Mouse (Mus musculus) layer of hippocampus, adult 9-11 months (tissue): ENCODE data around the gene Tm4sf5.
"Not testable (repeated sequence)": the region's sequence is repeated elsewhere in the genome, so short reads cannot be mapped to it uniquely, and the experiment has no call there.

Source experiments
- DNase-seq: peaks from one replicate; pipeline ENCODE4 v3.0.0; 2022

The Tm4sf5 gene

DNA sequence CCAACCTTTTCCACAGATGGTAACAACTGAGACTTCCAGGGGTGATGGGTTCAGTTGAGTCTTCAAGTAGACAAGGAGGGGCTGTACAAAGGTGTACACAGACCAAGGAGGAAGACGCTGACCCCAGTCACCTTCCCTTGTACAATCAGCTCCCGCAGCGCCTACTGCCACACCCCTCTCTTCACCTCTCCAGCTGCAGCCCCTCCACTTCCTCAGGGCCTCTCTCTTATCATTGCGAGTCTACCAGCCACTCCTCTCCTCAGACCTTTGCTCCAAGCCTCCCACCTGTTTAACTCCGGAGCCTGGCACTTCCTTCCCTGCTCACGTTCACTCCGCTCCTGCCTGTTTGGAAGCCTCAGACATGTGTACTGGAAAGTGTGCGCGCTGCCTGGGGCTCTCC lies at the start of gene Tm4sf5:
Gene Tm4sf5, plus strand, starts transcription at position 275 of the 400 bp plus-strand sequence.
- DNase-seq: no peak

DNA sequence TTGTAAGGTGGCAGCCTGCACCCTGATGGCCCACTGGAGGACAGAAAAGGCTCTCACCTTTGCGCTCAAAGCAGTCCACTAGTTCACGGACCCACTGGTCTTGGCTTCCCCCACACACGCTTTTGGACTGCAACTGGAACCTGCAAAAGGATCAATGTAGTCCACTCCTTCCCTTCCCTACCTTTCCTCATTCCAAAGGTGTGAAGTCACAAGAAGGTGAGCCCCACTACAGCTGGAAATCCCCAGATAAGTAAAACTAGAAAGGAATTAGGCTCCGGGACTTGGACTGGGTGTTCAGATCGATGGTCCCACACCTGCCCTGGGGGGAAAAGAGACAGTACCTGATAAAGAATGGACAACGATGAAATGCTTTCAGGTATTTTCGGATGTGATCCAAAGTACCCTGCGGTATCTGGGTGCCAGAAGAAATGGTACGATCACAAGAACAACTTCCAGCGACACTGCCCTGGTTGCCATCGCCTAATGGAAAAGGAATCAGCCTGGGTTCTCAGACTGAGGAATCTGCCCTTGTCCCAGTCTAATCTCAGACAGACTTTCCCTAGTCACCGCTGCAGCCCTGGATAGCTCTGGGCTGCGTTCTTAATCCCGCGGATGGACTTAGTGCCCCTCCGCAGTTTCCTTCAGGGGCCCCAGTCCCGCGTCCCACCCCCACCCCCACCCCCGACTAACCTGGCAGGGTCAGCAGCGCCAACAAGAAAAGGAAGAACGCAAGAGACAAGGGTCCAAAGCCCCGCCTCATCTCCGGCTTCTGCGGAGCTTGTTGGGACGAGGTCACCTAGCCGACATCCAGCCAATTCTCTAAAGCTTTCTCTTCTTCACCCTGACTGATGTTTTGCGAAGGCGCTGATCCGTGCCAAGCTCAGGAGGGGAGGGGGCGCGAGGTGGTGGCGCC lies 46.1 kb upstream of the Tm4sf5 start, which contains the start of gene Zmynd15:
Gene Zmynd15, plus strand, starts transcription at position 746 of the 913 bp plus-strand sequence.
- no peak for DNase-seq

DNA sequence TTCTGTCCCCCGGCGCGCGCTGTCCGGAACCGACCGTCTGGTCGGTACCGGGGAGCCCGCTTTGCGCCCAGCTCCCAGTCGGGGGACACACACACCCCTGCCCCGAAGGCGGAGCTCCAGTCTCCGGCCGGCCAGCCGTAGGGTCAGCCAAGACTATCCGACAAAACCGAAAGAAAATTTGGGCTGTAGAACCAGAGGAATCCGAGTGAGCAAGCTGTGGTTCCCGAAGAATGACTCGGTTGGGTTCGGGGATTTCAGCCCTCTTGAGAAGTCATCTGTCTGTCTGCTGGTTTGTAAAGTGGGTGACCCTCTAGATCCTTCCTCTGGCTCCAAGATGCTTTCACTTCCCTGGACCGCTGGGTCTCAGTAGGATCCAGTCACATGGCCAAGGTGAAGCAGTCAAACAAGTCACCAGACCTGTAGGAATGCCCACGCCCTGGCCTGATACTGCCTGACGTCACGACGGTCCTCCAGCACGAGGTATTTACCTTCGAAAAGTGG lies 45.4 kb upstream of the Tm4sf5 start, which contains the start of gene Cxcl16:
Gene Cxcl16, minus strand, starts transcription at position 384 of the 501 bp plus-strand sequence.
- DNase-seq: no peak

DNA sequence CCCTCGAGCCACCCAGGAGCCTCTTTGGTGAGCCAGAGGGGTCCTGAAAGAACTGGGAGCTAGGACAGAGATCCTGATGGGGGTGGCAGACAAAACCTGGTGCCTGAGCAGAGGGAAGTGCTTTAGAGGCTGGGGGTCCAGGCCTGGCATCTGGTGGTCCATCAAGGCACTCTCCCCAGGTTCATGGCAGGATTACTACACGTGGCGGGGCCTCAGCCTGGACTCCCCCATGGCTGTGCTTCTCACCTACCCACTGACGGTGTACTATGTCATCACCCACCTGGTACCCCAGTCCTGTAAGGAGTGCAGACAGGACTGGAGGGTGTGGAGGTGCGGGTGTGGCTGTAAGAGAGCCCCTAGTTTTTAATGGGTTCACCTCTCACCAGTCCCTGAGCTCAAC lies 41.1 kb upstream of the Tm4sf5 start:
- no peak for DNase-seq

DNA sequence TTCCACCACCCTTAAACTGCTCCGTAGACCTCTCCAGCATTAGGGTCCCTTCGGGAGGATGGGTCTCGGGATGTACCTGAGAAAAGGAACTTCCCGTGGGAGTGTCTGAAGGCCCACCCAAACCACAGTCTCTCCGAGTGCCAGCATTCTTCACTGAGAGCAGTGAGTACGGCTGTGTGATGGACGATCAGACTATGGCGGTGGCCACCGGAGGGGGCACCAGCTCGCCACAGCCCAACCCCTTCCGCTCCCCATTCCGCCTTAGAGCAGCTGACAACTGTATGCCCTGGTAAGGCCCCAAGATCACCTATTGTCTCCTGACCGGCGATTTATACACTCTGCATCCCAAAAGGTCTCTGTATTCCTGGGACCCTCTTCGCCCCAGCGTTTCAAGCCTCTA lies 39.8 kb upstream of the Tm4sf5 start:
- no peak for DNase-seq

DNA sequence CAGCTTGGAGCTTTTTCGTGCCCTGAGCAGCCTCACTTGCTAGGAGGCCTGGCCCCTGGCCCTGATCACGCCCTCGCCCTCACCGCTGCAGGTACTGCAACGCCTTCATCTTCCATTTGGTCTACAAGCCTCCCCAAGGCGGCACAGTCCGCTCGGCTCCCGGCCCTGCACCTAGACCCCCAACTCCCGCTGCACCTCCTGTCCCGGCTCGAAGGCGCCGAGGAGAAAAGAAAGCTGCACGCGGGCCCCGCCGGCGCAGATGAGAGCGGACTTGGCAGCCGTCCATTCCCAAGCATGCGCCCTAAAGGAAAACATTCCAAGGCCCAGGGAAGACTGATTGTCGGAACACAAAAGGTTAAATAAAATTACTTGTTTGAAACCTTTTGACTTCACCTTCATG lies 39.2 kb upstream of the Tm4sf5 start:
- DNase-seq: no peak

DNA sequence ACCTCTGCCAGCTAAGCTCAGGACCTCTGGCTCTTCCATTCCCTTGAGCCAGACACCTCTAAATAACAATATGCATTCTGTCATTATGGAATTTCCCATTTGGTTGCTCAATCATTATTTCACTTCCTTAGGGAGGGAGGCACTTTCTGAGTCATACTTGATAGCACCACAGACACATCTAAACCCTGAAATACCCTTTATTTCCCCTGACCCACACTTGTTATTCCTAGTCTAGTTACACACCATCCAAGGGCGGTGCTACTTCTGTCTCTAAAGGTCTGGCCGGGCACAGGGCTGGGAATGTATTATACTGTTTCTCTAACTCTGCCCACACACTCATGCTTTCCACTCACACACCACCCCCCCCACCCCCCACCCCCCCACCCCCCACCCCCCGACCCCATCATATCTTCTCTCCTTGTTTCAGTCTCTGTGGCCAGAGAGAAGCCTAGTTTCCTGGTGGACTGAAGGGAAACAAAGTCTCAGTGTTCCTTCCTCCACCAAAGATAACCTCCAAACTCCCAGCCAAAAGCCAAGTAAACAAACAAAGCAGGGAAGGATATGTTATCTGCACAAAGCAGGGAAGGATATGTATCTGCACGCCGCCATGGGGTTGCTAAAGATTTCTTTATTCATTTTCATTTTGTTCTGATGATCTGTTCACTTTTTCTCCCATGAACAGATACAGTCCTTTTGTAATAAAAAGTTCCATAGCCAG lies 37.0 kb upstream of the Tm4sf5 start:
- no peak for DNase-seq

DNA sequence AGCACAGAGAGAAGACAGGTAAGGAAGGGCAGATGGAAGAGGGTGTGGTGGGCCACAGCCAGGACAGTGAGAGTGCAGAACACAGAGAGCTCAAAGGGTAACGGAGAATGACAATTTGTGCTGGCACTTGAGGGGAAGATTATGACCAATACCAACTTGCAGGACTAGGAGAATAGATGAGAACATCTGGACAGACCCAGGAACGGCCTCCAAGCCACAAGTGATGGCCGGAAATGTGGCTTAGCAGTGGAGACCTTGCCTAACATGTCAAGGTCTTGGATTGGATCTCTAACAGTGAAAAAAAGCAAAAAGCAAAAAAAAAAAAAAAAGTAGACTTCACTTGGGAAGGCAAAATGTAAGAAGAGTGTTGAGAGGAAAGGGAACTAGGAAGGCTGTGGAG lies 35.3 kb upstream of the Tm4sf5 start:
- no peak for DNase-seq

DNA sequence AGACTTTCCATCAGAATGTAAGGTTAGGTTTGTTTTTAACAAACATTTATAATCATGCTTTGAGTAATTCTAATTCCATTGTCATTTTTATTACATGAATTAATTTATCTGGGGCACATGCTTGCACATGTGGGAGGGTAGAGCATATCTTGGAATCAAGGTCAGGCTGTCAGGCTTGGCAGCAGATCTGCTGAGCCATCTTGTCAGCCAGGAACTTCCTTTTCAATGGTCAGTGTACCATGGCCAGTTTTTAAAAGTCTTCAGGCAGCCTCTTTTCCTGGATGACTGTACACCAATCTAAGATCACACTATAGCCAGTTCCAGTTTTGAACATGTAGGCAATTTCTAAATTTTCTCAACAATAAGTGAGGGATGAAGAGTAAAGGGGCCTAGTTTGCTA lies 32.3 kb upstream of the Tm4sf5 start:
- no peak for DNase-seq

DNA sequence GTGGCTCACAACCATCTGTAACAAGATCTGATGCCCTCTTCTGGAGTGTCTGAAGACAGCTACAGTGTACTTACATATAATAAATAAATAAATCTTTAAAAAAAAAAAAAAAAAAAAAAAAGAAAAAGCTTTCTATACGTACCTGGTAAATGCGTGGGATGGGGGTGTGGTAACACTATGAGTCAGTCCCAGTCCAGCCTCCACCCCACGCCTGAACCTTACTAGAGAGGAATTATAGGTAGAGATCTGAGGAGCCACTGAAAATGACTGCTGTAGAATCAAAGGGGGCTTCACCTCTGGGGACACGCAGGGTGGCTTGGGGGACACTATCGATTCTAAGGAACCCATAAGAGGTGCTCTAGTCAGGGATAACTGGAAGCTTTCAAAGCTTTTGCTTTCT lies 31.8 kb upstream of the Tm4sf5 start:
- not testable (repeated sequence) for DNase-seq

DNA sequence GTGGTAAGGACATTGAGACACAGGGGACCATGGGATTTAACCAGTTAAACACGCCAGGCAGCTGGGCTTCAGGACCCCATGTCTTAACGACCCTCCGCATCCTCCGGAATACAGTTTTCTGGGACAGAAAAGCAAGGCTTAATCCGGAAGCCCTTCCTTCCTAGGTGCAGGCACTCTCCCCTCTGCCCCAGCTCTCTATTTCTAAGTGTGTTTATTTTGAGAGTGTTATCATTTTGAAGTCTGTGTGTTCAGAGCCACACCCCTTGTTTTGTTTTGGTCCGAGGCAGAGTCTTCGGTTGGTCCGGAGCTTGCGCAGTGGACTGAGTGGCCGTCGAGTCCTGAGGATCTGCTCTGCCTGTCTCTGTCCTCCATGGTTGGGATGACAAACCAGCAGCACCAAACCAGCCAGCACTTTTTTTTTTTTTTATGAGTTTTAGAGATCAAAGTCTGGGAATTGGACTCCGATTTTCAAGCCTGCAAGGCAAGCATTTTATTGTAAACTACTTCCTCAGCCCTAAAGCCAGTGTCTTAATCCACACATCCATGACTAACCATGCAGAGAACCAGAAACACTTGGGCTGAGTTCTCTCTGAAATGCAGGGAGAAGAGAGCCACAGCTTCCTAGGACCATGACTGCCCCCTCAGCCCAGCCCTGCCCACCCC lies 30.0 kb upstream of the Tm4sf5 start:
- DNase-seq: no peak

DNA sequence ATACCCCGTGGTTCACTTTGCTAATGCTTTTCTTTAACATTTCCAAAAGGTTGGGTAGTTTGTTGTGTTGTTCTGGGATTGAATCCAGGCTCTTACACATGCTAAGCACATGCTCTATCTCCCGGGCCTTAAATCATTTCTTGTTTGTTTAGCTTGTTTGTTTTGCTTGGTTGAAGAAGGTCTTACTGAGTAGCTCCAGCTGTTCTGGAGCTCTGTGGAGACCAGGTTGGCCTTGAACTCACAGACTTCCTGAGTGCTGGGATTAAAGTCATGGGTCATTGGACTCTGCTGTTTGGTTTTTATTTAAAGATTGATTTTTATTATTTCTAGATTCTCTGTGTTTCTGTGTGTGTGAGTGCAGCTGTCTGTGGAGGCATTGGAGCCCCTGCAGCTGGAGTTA lies 19.5 kb upstream of the Tm4sf5 start:
- DNase-seq: no peak

DNA sequence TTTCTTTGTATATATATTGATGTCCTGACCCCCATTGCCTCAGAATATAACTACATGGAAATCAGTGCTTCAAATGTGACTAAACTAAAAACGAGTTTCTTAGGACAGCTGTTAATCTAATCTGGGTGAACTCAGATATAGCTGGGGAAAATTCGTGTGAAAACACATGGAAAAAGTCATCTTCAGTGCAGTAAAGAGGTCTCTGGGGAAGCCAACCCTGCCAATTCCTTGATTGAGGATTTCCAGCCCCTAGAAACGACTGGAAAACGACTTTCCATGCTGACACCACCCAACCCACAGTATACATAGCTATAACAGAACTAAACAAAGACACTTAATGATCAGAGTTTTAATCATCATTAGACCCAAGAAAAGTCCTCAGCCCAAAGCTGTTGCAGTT lies 17.2 kb upstream of the Tm4sf5 start:
- DNase-seq: no peak

DNA sequence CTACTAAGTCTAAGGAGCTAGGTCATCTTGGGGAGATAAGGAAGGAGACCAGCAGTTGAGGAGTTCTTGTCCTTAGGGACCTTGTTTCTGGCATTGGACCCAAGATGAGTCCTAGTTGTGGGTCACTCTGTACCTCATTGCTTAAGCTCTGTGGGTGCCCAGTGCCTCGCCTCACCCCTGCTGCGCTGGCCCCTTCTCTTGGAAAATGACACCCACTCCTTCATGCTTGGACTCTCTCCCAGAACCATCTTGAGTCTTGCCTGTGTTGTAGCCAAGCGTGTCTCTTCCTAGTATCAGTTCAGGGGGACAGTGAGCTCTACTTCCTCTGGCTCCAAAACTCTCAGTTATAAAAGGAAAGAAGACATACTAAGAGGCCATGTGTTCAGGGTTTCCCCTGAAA lies 15.9 kb upstream of the Tm4sf5 start:
- DNase-seq: peak; percentile 53

DNA sequence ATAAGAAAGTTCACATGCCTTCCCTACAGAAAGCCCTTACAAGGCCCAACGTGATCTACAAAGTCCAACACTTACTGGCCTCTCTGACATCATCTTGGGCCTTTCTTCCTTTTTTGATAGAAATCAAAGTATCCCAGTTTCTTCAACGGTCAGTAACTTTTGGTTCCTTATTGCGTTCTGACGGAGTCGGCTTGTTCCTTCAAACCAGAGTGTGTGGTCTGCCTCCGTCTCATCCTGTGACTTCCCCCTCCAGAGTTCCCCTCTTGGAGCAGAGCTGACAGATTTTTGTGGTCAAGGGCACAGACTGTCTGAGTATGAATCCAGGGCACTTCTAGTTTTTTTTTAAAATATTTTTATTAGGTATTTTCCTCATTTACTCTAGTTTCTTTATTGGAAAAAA lies 15.4 kb upstream of the Tm4sf5 start:
- DNase-seq: peak; percentile 74

DNA sequence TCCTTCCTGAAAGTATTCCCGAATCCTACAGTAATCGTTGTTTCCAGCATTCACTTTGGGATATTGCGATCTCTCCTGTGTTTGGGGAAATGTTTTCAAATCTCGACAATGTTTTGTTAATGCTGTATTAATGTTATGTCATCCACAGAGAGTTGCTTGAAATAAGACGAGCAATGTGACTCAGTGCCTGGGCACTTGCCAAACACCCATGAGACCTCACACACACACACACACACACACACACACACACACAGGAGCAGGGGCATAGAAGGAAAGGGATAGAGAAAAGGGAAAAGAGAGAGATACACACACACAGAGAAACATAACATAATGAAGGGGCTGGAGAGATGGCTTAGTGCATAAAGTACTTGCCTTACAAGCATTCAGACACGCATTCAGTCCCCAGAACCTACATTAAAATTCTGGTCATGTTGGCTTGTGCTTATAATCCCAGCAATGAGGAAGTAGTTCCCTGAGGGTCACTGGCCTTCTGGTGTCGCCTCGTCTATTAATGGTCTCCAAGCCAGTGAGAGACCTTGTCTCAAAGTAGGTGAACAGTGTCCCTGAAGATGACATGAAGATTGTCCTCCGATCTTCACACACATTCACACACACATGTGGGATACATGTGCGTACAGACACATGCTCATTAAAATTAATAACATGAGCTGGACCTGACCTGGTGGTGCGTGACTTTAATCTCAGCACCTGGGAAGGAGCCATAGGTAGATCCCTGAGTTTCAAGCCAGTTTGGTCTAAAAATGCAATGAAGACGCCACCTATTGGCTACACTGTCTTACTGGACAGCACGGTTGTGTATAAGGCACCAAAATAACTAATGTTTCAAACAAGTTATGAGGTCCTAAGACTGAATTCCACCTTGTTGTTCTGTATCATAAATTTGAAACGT lies 5.2 kb upstream of the Tm4sf5 start:
- no peak for DNase-seq

DNA sequence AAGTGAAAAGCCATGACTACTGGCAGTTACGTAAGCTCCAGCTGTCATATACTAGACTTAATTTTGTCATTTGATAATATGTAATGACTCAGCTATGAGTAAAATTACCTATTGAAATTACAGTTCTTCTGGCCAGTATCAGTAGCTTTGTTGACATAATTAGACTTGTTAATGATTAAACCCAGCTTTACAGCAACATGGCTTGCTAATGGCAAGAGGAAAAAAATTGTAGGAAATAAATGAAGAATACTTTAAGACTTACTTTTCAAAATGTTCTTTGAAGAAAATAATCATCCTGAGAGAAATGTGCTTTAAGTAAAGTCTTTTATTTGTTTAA lies 4.6 kb upstream of the Tm4sf5 start:
- no peak for DNase-seq

DNA sequence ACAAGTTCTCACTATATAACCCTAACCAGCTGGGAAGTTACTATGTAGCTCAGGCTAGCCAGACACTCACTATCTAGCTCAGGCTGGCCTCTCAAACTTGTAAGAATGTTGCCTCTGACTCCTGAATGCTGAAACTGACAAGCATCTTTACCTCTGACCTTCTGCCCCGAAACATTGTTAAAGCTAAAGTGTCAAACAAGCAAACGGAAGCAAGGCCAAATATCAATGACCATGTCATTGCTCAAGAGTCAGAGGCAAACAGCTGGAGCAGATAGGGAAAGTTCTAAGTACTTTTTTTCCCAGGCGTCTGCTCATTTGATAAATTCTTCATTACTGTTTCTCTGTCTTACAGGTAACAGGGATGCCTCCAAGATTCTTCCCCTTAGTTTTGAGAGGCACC lies 3.0 kb upstream of the Tm4sf5 start:
- no peak for DNase-seq

DNA sequence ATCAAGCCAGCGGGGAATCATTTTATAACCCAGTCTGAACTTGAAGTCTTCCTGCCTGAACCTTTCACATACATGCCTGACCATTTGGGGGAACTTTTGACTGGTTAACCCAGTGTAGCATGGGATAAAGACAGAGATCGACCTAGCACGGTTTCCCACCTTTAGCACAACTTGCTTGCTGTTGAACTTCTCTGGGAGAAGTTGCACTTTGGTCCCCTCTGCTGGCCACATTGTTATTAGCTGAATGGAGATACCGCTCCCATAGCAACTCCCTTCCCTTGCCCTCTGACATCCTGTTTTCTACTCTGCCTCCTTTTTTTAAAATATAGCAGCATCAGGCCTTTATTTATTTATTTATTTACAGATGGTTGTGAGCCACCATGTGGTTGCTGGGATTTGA lies 1.3 kb downstream of the Tm4sf5 start:
- DNase-seq: no peak

DNA sequence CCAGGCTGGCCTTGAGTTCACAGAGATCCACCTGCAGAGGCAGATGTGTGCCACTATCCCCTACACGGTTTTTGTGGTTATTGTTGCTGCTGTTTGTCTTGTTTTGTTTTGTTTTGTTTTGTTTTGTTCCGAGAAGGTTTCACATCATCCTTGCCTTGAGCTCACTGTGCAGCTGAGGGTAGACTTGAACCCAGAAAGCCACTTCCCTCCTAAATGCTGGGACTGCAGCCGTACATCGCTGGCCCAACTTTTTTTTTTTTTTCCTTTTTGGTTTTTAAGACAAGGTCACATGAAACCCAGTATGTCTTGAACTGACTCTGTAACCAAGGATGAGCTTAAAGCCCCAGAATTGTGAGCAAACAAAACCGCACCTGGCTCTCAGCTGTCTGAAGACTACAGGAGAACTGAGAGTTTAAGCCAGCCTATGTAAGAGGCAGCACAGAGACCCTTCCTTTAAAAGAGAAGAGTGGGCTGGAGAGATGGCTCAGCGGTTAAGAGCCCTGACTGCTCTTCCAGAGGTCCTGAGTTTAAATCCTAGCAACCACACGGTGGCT lies 2.0 kb downstream of the Tm4sf5 start:
- DNase-seq: no peak

DNA sequence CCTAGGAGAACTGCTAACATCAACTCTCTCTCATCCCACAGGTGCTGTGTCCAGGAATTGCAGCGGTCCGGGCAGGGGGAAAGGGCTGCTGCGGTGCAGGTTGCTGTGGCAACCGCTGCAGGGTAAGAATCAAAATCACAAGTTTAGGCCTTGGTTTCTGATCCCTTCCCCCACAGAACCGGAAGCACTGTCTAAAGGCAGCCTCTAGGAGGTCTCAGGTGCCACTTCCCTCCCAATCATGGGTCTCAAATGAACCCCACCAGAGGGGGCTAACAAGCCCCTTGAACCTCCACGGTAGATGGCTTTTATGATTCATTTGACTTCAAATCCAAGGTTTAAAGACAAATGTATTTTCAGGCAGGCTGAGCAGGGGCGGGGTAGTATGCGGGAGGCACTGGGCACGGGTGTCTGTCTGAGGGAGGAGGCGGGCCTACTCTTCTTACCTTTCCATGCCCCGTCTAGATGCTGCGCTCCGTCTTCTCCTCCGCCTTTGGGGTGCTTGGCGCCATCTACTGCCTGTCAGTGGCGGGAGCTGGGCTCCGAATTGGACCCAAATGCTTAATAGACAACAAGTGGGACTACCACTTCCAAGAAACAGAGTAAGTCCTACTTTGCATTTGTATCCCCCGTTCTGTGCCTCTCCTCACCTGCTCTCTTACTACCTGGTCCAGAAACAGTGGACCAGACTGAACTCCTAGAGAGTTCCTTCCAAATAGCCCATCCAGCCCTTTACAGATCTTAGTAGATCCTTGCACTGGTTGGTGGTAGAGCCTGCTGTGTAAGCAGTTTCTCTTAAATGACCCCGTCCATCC lies 4.9 kb downstream of the Tm4sf5 start:
- DNase-seq: no peak
